Mouse (Mus musculus) kidney, embryonic 15.5 days (tissue): Measurements from ENCODE around the gene Ptgis. TPM values are rescaled to one million over a fixed set of nuclear protein-coding genes. Genes with fewer than 3 reads are reported as not detected.

Experiments
- ATAC-seq: fragments of 200-750 bp; cut with Nextera tagmentation; replicated peaks from 2 replicates; pipeline ENCODE4 v1.8.0; 2017; ENCODE audit warnings: moderate TSS enrichment; ENCODE audit not compliant: low FRiP score
- H3K27ac ChIP-seq: fragments of 300-500 bp; sonication (generic); 2 replicates; pipeline ENCODE4 v1.5.1; 2015; ENCODE audit warnings: mild to moderate bottlenecking, inconsistent platforms
- H3K27me3 ChIP-seq: fragments of 300-500 bp; sonication (generic); 2 replicates; pipeline ENCODE4 v1.6.1; 2015; ENCODE audit warnings: inconsistent platforms
- H3K36me3 ChIP-seq: fragments of 300-500 bp; sonication (generic); 2 replicates; pipeline ENCODE4 v1.6.1; 2015; ENCODE audit warnings: inconsistent platforms
- H3K4me1 ChIP-seq: fragments of 300-500 bp; sonication (generic); 2 replicates; pipeline ENCODE4 v1.6.1; 2015; ENCODE audit warnings: inconsistent platforms
- H3K4me2 ChIP-seq: fragments of 300-500 bp; sonication (generic); 2 replicates; pipeline ENCODE4 v1.6.1; 2015; ENCODE audit warnings: moderate library complexity, mild to moderate bottlenecking, inconsistent platforms
- H3K4me3 ChIP-seq: fragments of 300-500 bp; sonication (generic); replicated peaks from 2 replicates; pipeline ENCODE4 v1.5.1; 2015; ENCODE audit warnings: mild to moderate bottlenecking, inconsistent platforms
- H3K9ac ChIP-seq: fragments of 300-500 bp; sonication (generic); 2 replicates; pipeline ENCODE4 v1.6.1; 2015; ENCODE audit warnings: mild to moderate bottlenecking, inconsistent platforms
- H3K9me3 ChIP-seq: fragments of 300-500 bp; sonication (generic); replicated peaks from 2 replicates; pipeline ENCODE4 v1.6.1; 2016; ENCODE audit warnings: inconsistent platforms
- WGBS: fragments of 180-500 bp; shearing (Covaris S2); methylation state at CpG from one replicate; pipeline ENCODE4 v1.1.7; 2015; ENCODE audit warnings: mixed read lengths; 5-methylcytosine and 5-hydroxymethylcytosine counted together
- polyA plus RNA-seq: library from polyadenylated mRNA; unstranded; fragments of >200 nt; fragmentation: Nextera tagmentation; extraction: Ambion mirVana; gene quantifications from 2 replicates; pipeline ENCODE4 v1.2.1, GENCODE M21; 2015

Ptgis gene
- polyA plus RNA-seq, 1 experiment from 2014 or later = 21.1 TPM

- H3K4me3 ChIP-seq = no peak overlapping the region
- H3K9ac ChIP-seq = no peak overlapping the region
- WGBS = 88% methylated on average over 4 of the region's 4 CpGs
These were observed 80.7 kb downstream of the Ptgis start for GRCm38 (mm10) chr2:167159721-167160120.

GRCm38 (mm10) chr2:167158780-167159179 lies 81.6 kb downstream of the Ptgis start:
- Histone ChIP-seq H3K4me2 (no peak overlapping the region), H3K27me3 (no peaks in the 10 kb centered on the region), H3K27ac (no peak overlapping the region), H3K36me3 (no peaks in the 10 kb centered on the region), H3K4me1 (peaks cover 28% of the 10 kb centered on the region), H3K9ac (no peak overlapping the region), H3K4me3 (no peak overlapping the region), H3K9me3 (no peaks in the 10 kb centered on the region)
- ATAC-seq = no peak
- 87% methylated on average over 5 of the region's 5 CpGs for WGBS

More at GRCm38 (mm10) chr2:167159721-167160120, 80.7 kb downstream of the Ptgis start:
- no peak overlapping the region for H3K4me2 ChIP-seq
- no peaks in the 10 kb centered on the region for H3K27me3 ChIP-seq
- ATAC-seq = no peak
- H3K27ac ChIP-seq = no peak overlapping the region
- peaks cover 28% of the 10 kb centered on the region for H3K4me1 ChIP-seq
- H3K36me3 ChIP-seq = no peaks in the 10 kb centered on the region
- no peaks in the 10 kb centered on the region for H3K9me3 ChIP-seq

GRCm38 (mm10) chr2:167156118-167156715 lies 84.2 kb downstream of the Ptgis start:
- no peak for ATAC-seq
- 43% methylated on average over 9 of the region's 9 CpGs for WGBS
- no peak overlapping the region for H3K27ac ChIP-seq
- H3K4me2 ChIP-seq = no peak overlapping the region
- H3K4me1 ChIP-seq = peaks cover 14% of the 10 kb centered on the region
- H3K27me3 ChIP-seq = no peaks in the 10 kb centered on the region
- H3K9me3 ChIP-seq = no peaks in the 10 kb centered on the region
- no peak overlapping the region for H3K9ac ChIP-seq
- no peak overlapping the region for H3K4me3 ChIP-seq
- H3K36me3 ChIP-seq = 0 out of 2 replicates have a peak, but pooled peaks cover 3% of the 10 kb centered on the region

- no peaks in the 10 kb centered on the region for H3K27me3 ChIP-seq
- no peak overlapping the region for H3K4me2 ChIP-seq
- no peaks in the 10 kb centered on the region for H3K9me3 ChIP-seq
- 0 out of 2 replicates have a peak, but pooled peaks have one; percentile 29 for ATAC-seq
- 42% methylated on average over 4 of the region's 4 CpGs for WGBS
- H3K4me3 ChIP-seq = no peak overlapping the region
- H3K27ac ChIP-seq = no peak overlapping the region
- no peak overlapping the region for H3K9ac ChIP-seq
- H3K4me1 ChIP-seq = peaks cover 14% of the 10 kb centered on the region
- H3K36me3 ChIP-seq = 0 out of 2 replicates have a peak, but pooled peaks cover 3% of the 10 kb centered on the region
These were observed 84.8 kb downstream of the Ptgis start for GRCm38 (mm10) chr2:167155541-167155973.

- Histone ChIP-seq H3K4me3 (no peak overlapping the region), H3K4me2 (no peak overlapping the region), H3K36me3 (0 out of 2 replicates have a peak, but pooled peaks cover 3% of the 10 kb centered on the region), H3K9ac (no peak overlapping the region), H3K27ac (no peak overlapping the region), H3K4me1 (peaks cover 20% of the 10 kb centered on the region), H3K27me3 (no peaks in the 10 kb centered on the region), H3K9me3 (no peaks in the 10 kb centered on the region)
- ATAC-seq = no peak
- 90% methylated on average over 6 of the region's 6 CpGs for WGBS
These were observed 89.5 kb downstream of the Ptgis start for GRCm38 (mm10) chr2:167150880-167151279.

GRCm38 (mm10) chr2:167150135-167150534 lies 90.3 kb downstream of the Ptgis start:
- Histone ChIP-seq H3K4me3 (no peak overlapping the region), H3K4me2 (no peak overlapping the region), H3K9me3 (no peaks in the 10 kb centered on the region), H3K9ac (no peak overlapping the region), H3K36me3 (0 out of 2 replicates have a peak, but pooled peaks cover 3% of the 10 kb centered on the region), H3K27me3 (no peaks in the 10 kb centered on the region), H3K4me1 (peaks cover 18% of the 10 kb centered on the region), H3K27ac (no peak overlapping the region)
- WGBS = 93% methylated on average over 7 of the region's 7 CpGs
- no peak for ATAC-seq

- Histone ChIP-seq H3K36me3 (0 out of 2 replicates have a peak, but pooled peaks cover 3% of the 10 kb centered on the region), H3K4me3 (no peak overlapping the region), H3K9ac (no peak overlapping the region), H3K27me3 (peaks cover 3% of the 10 kb centered on the region), H3K9me3 (no peaks in the 10 kb centered on the region), H3K4me2 (no peak overlapping the region), H3K4me1 (peaks cover 24% of the 10 kb centered on the region), H3K27ac (no peak overlapping the region)
- ATAC-seq = no peak
- 82% methylated on average over 6 of the region's 6 CpGs for WGBS
These were observed 91.4 kb downstream of the Ptgis start for GRCm38 (mm10) chr2:167149035-167149434.

GRCm38 (mm10) chr2:167147708-167148107 lies 92.7 kb downstream of the Ptgis start:
- H3K27me3 ChIP-seq = peaks cover 4% of the 10 kb centered on the region
- 69% methylated on average over 8 of the region's 8 CpGs for WGBS
- H3K9me3 ChIP-seq = no peaks in the 10 kb centered on the region
- H3K9ac ChIP-seq = no peak overlapping the region
- ATAC-seq = no peak
- H3K4me2 ChIP-seq = no peak overlapping the region
- 0 out of 2 replicates have a peak, but pooled peaks cover 3% of the 10 kb centered on the region for H3K36me3 ChIP-seq
- H3K4me1 ChIP-seq = peaks cover 24% of the 10 kb centered on the region
- H3K4me3 ChIP-seq = no peak overlapping the region
- H3K27ac ChIP-seq = no peak overlapping the region

- no peak overlapping the region for H3K9ac ChIP-seq
- H3K27ac ChIP-seq = no peak overlapping the region
- no peaks in the 10 kb centered on the region for H3K36me3 ChIP-seq
- peaks cover 4% of the 10 kb centered on the region for H3K27me3 ChIP-seq
- peaks cover 24% of the 10 kb centered on the region for H3K4me1 ChIP-seq
- H3K4me3 ChIP-seq = no peak overlapping the region
- H3K9me3 ChIP-seq = no peaks in the 10 kb centered on the region
- WGBS = 36% methylated on average over 5 of the region's 5 CpGs
- ATAC-seq = no peak
- H3K4me2 ChIP-seq = no peak overlapping the region
These were observed 94.5 kb downstream of the Ptgis start for GRCm38 (mm10) chr2:167145904-167146303.

- Histone ChIP-seq H3K9ac (no peak overlapping the region), H3K4me3 (no peak overlapping the region), H3K36me3 (no peaks in the 10 kb centered on the region), H3K4me2 (no peak overlapping the region), H3K27ac (no peak overlapping the region), H3K9me3 (no peaks in the 10 kb centered on the region), H3K27me3 (peaks cover 4% of the 10 kb centered on the region), H3K4me1 (peaks cover 24% of the 10 kb centered on the region)
- no peak for ATAC-seq
- WGBS = 15% methylated on average over 14 of the region's 14 CpGs
These were observed 95.7 kb downstream of the Ptgis start for GRCm38 (mm10) chr2:167144439-167145307.

GRCm38 (mm10) chr2:167143914-167144313 lies 96.5 kb downstream of the Ptgis start:
- WGBS = 69% methylated on average over 2 of the region's 2 CpGs
- no peak for ATAC-seq

GRCm38 (mm10) chr2:167142282-167142681 lies 98.1 kb downstream of the Ptgis start:
- Histone ChIP-seq H3K9ac (no peak overlapping the region), H3K36me3 (no peaks in the 10 kb centered on the region), H3K27me3 (peaks cover 4% of the 10 kb centered on the region), H3K4me1 (peaks cover 18% of the 10 kb centered on the region), H3K4me2 (no peak overlapping the region), H3K9me3 (no peaks in the 10 kb centered on the region), H3K4me3 (no peak overlapping the region), H3K27ac (no peak overlapping the region)
- no peak for ATAC-seq
- WGBS = 89% methylated on average over 3 of the region's 3 CpGs

More at GRCm38 (mm10) chr2:167143914-167144313, 96.5 kb downstream of the Ptgis start:
- H3K9me3 ChIP-seq = no peaks in the 10 kb centered on the region
- peaks cover 24% of the 10 kb centered on the region for H3K4me1 ChIP-seq
- H3K9ac ChIP-seq = no peak overlapping the region
- no peak overlapping the region for H3K4me3 ChIP-seq
- H3K4me2 ChIP-seq = no peak overlapping the region
- H3K27ac ChIP-seq = no peak overlapping the region
- peaks cover 4% of the 10 kb centered on the region for H3K27me3 ChIP-seq
- H3K36me3 ChIP-seq = no peaks in the 10 kb centered on the region
